Mouse (Mus musculus): Measurements from ENCODE around the gene Sptlc2. TPM values are rescaled to one million over a fixed set of nuclear protein-coding genes. Genes with fewer than 3 reads are reported as not detected.

Gene Sptlc2
- polyA plus RNA-seq, 1 experiment = 44.7 TPM

DNA sequence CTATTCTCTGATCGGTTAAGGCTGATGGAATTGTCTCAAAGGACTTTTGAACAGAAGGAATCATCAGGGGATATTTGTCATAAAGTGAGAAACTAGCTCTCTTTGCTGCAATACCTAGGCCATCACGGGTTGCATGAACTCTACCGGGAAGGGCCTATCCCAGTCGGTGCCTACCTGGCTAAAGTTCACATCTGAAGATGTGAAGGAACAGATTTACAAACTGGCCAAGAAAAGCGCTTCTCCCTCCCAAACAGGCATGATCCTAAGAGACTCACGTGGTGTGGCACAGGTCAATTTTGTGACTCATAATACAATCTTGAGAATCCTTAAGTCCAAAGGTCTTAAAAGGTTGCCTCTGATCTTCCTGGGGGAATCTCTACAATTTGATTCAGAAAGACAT, 6.2 kb upstream of the Sptlc2 start:
- Histone ChIP-seq H3K36me3 (ENCODE audit: control insufficient read depth, insufficient read depth) (no peaks in the 10 kb centered on the region), H3K79me3 (ENCODE audit: low read depth) (no peaks in the 10 kb centered on the region), H3ac (ENCODE audit: control insufficient read depth, insufficient read length, low read depth) (no peak overlapping the region), H3K79me2 (ENCODE audit: control insufficient read depth, insufficient read depth) (no peaks in the 10 kb centered on the region), H3K4me3 (ENCODE audit: insufficient read depth, poor library complexity, severe bottlenecking) (no peak overlapping the region), H3K27me3 (ENCODE audit: control insufficient read depth, insufficient read depth, insufficient read length) (no peaks in the 10 kb centered on the region)
- TF ChIP-seq MAX (IDR thresholded peaks at IDR 0.05) (no peak), CTCF (IDR thresholded peaks at IDR 0.05; ENCODE audit: control insufficient read depth, insufficient read depth, insufficient read length) (no peak), CEBPB (IDR thresholded peaks at IDR 0.05; ENCODE audit: low read depth) (no peak), MYOG (IDR thresholded peaks at IDR 0.05; ENCODE audit: control insufficient read depth, extremely low read depth, insufficient read length) (no peak), MYOD1 (IDR thresholded peaks at IDR 0.05; ENCODE audit: control insufficient read depth, insufficient read length, low read depth) (no peak), USF1 (IDR thresholded peaks at IDR 0.05; ENCODE audit: low read depth) (no peak), FOSL1 (IDR thresholded peaks at IDR 0.05; ENCODE audit: insufficient read depth, low read length, poor library complexity, severe bottlenecking) (no peak)

DNA sequence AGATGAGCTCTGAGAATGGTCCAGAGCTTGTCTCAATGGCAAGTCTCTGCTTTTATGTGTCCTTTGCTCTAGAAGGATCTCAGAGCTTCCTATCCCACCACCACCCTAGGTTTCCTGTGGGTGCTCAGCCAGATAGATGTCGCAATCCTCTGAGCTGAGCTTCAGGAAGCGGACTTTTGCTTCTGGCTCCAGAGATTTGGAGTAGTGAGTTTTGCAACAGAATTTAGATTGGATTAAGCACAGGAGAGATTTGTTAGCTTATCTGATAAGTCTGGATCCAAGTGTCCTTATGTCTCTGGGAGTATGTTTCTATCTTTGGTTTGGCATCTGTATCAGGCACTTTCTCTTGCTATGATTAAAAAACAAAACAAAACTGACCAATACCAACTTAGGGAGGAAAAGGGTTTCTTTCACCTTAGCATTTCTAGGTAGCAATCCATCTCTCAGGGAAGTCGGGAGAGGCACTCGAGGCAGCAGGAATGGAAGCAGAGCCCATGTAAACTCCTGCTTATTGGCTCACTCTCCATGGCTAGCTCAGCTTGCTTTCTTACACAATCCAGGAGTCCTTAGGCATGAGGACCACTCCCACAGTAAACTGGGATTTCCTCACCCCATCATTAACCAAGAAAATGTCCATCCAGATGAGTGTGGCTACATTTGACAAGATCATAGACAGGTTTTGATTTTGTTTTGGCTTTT, 5.4 kb upstream of the Sptlc2 start:
- no peaks in the 10 kb centered on the region for H3K79me2 ChIP-seq (ENCODE audit: control insufficient read depth, insufficient read depth)
- H3K27me3 ChIP-seq (ENCODE audit: control insufficient read depth, insufficient read depth, insufficient read length) = no peaks in the 10 kb centered on the region
- no peaks in the 10 kb centered on the region for H3K36me3 ChIP-seq (ENCODE audit: control insufficient read depth, insufficient read depth)
- H3ac ChIP-seq (ENCODE audit: control insufficient read depth, insufficient read length, low read depth) = no peak overlapping the region
- no peak overlapping the region for H3K4me3 ChIP-seq (ENCODE audit: insufficient read depth, poor library complexity, severe bottlenecking)
- TF ChIP-seq CEBPB (IDR thresholded peaks at IDR 0.05; ENCODE audit: low read depth) = peak; percentile 71
- no peak for TF ChIP-seq USF1 (IDR thresholded peaks at IDR 0.05; ENCODE audit: low read depth)
- H3K79me3 ChIP-seq (ENCODE audit: low read depth) = no peaks in the 10 kb centered on the region

DNA sequence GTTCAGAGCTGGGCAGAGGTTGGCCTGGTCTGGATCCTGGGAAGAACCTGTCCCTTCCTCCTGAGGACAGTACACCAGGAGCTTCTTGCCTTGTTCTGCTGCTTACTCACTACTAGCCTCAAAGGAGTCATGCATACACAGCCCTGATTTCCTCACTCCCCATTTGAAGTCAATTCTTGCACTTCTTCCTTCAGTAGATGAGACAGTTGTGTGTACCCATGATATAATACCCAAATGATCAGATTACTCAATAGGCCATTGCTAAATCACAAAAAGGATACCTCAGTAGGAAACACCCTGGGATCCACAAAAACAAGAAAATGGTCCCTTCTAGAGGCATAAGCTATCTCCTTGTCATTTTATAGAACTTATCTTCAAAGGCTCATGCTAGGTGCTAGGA, 3.2 kb upstream of the Sptlc2 start:
- H3K79me2 ChIP-seq (ENCODE audit: control insufficient read depth, insufficient read depth) = peaks cover 16% of the 10 kb centered on the region
- H3K27me3 ChIP-seq (ENCODE audit: control insufficient read depth, insufficient read depth, insufficient read length) = no peaks in the 10 kb centered on the region
- TF ChIP-seq CTCF (IDR thresholded peaks at IDR 0.05; ENCODE audit: control insufficient read depth, insufficient read depth, insufficient read length) (no peak), MYOD1 (IDR thresholded peaks at IDR 0.05; ENCODE audit: control insufficient read depth, insufficient read length, low read depth) (no peak), MAX (IDR thresholded peaks at IDR 0.05) (no peak), CEBPB (IDR thresholded peaks at IDR 0.05; ENCODE audit: low read depth) (no peak), MYOG (IDR thresholded peaks at IDR 0.05; ENCODE audit: control insufficient read depth, extremely low read depth, insufficient read length) (no peak), FOSL1 (IDR thresholded peaks at IDR 0.05; ENCODE audit: insufficient read depth, low read length, poor library complexity, severe bottlenecking) (no peak), USF1 (IDR thresholded peaks at IDR 0.05; ENCODE audit: low read depth) (no peak)
- H3K79me3 ChIP-seq (ENCODE audit: low read depth) = peaks cover 13% of the 10 kb centered on the region
- no peaks in the 10 kb centered on the region for H3K36me3 ChIP-seq (ENCODE audit: control insufficient read depth, insufficient read depth)
- H3K4me3 ChIP-seq (ENCODE audit: insufficient read depth, poor library complexity, severe bottlenecking) = no peak overlapping the region
- H3ac ChIP-seq (ENCODE audit: control insufficient read depth, insufficient read length, low read depth) = no peak overlapping the region

DNA sequence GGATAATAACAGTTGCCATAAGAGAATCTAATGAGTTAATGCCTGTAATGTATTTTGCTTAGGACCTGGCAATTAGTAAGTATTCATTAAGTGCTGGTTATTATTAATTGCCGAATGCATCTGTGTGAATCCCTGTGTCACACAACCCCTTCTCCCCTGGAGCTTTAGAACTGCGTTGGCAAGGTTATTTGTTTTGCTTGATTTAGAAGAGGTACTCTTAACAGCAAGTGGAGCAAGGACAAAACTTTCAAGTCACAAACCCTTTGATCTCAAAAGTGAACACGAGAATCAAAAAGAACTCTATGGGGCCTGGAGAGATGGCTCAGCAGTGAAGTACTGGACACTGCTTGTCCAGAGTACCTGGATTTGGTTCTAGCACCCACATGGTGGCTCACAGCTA, 1.1 kb upstream of the Sptlc2 start:
- no peak for TF ChIP-seq CTCF (IDR thresholded peaks at IDR 0.05; ENCODE audit: control insufficient read depth, insufficient read depth, insufficient read length)
- no peak for TF ChIP-seq USF1 (IDR thresholded peaks at IDR 0.05; ENCODE audit: low read depth)
- TF ChIP-seq CEBPB (IDR thresholded peaks at IDR 0.05; ENCODE audit: low read depth) = no peak
- TF ChIP-seq FOSL1 (IDR thresholded peaks at IDR 0.05; ENCODE audit: insufficient read depth, low read length, poor library complexity, severe bottlenecking) = no peak
- no peak for TF ChIP-seq MYOG (IDR thresholded peaks at IDR 0.05; ENCODE audit: control insufficient read depth, extremely low read depth, insufficient read length)
- no peak for TF ChIP-seq MAX (IDR thresholded peaks at IDR 0.05)
- no peak for TF ChIP-seq MYOD1 (IDR thresholded peaks at IDR 0.05; ENCODE audit: control insufficient read depth, insufficient read length, low read depth)
- no peak overlapping the region for H3K4me3 ChIP-seq (ENCODE audit: insufficient read depth, poor library complexity, severe bottlenecking)

DNA sequence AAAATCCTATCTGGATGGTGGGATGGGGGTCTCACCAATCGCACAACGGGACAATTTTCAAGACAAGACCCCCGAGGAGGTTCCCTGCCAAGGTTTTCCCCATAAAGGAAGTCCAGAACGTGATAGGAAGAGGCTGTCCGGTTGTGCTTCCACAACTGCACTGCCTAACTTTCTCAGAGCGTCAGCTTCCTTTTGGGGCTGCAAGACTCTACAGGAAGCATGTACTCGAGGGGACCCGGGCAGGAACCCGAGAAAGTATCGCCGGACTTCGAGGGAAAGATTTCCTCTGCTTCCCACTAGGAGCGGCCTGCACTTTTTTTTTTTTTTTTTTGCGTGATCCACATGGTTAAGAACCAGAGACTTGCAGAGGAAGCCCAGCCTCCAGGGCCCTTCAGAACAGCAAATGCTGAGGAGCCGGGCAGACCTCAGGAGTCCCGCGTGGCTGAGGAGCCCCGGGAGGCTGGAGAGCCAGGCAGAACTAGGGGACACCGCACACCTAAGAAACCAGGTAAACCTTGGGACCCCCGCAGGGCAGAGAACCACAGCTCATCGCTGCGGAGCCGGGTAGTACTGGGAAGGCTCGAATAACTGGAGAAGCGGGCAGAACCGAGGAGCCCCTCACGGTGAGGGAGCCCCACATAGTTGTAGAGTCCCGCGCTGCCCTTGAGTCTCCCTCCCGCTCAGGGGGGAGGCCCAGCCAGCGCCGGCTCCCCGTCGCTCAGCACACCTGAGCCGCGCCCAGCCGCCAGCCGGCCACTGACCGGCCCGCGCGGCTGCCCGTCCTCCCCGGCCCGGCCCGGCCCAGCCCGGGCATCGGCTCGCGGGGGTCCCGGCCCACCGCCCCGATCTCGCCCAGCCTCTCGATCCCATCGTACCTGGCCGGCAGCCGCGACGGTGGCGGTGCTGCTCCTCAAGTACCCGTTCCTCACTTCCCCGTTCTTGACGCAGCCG, 709 bp downstream of the Sptlc2 start:
- TF ChIP-seq CEBPB (IDR thresholded peaks at IDR 0.05; ENCODE audit: low read depth) (no peak), USF1 (IDR thresholded peaks at IDR 0.05; ENCODE audit: low read depth) (no peak), MYOD1 (IDR thresholded peaks at IDR 0.05; ENCODE audit: control insufficient read depth, insufficient read length, low read depth) (no peak), FOSL1 (IDR thresholded peaks at IDR 0.05; ENCODE audit: insufficient read depth, low read length, poor library complexity, severe bottlenecking) (no peak), MYOG (IDR thresholded peaks at IDR 0.05; ENCODE audit: control insufficient read depth, extremely low read depth, insufficient read length) (no peak), CTCF (IDR thresholded peaks at IDR 0.05; ENCODE audit: control insufficient read depth, insufficient read depth, insufficient read length) (no peak), MAX (IDR thresholded peaks at IDR 0.05) (no peak)
- peak overlapping the region; percentile 90 for H3ac ChIP-seq (ENCODE audit: control insufficient read depth, insufficient read length, low read depth)
- H3K79me2 ChIP-seq (ENCODE audit: control insufficient read depth, insufficient read depth) = peaks cover 53% of the 10 kb centered on the region
- peaks cover 44% of the 10 kb centered on the region for H3K79me3 ChIP-seq (ENCODE audit: low read depth)
- H3K27me3 ChIP-seq (ENCODE audit: control insufficient read depth, insufficient read depth, insufficient read length) = no peaks in the 10 kb centered on the region
- peak overlapping the region; percentile 91 for H3K4me3 ChIP-seq (ENCODE audit: insufficient read depth, poor library complexity, severe bottlenecking)
- no peaks in the 10 kb centered on the region for H3K36me3 ChIP-seq (ENCODE audit: control insufficient read depth, insufficient read depth)

More for the DNA sequence above, 1.1 kb upstream of the Sptlc2 start:
- Histone ChIP-seq H3ac (ENCODE audit: control insufficient read depth, insufficient read length, low read depth) (no peak overlapping the region), H3K27me3 (ENCODE audit: control insufficient read depth, insufficient read depth, insufficient read length) (no peaks in the 10 kb centered on the region), H3K36me3 (ENCODE audit: control insufficient read depth, insufficient read depth) (no peaks in the 10 kb centered on the region), H3K79me2 (ENCODE audit: control insufficient read depth, insufficient read depth) (peaks cover 37% of the 10 kb centered on the region), H3K79me3 (ENCODE audit: low read depth) (peaks cover 33% of the 10 kb centered on the region)
